ENCODE assay signal across 14 mouse cellular contexts in the genomic region with DNA sequence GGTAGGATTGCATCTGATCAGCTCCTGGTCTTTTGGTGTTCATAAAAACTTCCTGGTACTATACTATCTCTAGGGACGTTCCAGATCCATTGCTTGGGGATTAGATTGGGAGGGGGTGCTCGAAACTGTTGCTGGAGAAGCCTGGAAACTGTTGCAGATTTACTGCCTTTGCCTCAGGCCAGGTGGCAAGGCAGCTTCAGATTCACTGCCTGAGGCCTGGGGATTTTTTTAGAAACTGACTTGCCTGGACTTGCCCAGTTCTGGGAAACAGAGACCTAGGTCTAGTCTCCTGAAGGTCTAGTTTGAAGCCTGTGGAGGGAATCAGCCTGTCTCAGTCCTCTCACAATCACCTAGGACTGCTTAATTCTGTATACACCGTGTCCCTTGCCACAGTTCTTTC.
"Had no signal": no experiment of that assay in that cellular context is flagged by ENCODE, and none has a peak within 500 bp of the region (broad histone marks: within the 10 kb centered on the region; RNA-seq: fewer than 3 reads in every experiment).

No protein-coding gene starts in this region.

- H3K36me3 ChIP-seq: lung, embryonic 15.5 days; midbrain, embryonic 13.5 days; midbrain, embryonic 15.5 days; neural tube, embryonic 12.5 days; stomach, embryonic 15.5 days had no signal

- H3K4me1 ChIP-seq: lung, embryonic 15.5 days; midbrain, embryonic 13.5 days; midbrain, embryonic 15.5 days; neural tube, embryonic 12.5 days; stomach, embryonic 15.5 days had no signal

- H3K27ac ChIP-seq: lung, embryonic 15.5 days; midbrain, embryonic 13.5 days; midbrain, embryonic 15.5 days; neural tube, embryonic 12.5 days; stomach, embryonic 15.5 days; stomach, postnatal 0 days had no signal

- H3K9me3 ChIP-seq: lung, embryonic 15.5 days; midbrain, embryonic 15.5 days; stomach, embryonic 15.5 days had no signal

- H3K27me3 ChIP-seq: lung, embryonic 15.5 days; midbrain, embryonic 13.5 days; midbrain, embryonic 15.5 days; neural tube, embryonic 12.5 days; stomach, embryonic 15.5 days had no signal

- DNase-seq: liver, postnatal 0 days; lung, adult 2 months; lung, postnatal 14 days; lung, postnatal 36 days; right cerebral cortex, postnatal 14 days; thymus, adult 2 months; thymus, postnatal 25 days; thymus, postnatal 4 days had no signal

- H3K4me3 ChIP-seq: lung, embryonic 15.5 days; midbrain, embryonic 13.5 days; midbrain, embryonic 15.5 days; neural tube, embryonic 12.5 days; stomach, embryonic 15.5 days had no signal

- H3K9ac ChIP-seq: liver, postnatal 0 days; lung, embryonic 15.5 days; midbrain, embryonic 13.5 days; midbrain, embryonic 15.5 days; neural tube, embryonic 12.5 days; stomach, embryonic 15.5 days had no signal
